In genomic region chr6:83342957-83343356, GRCm38 (mm10) we compare ENCODE assay signal across 18 mouse cellular contexts.
"Had no signal": no experiment of that assay in that cellular context is flagged by ENCODE, and none has a peak within 500 bp of the region (broad histone marks: within the 10 kb centered on the region; RNA-seq: fewer than 3 reads in every experiment).

No protein-coding gene starts in this region.

- H3K9me3 ChIP-seq: midbrain, embryonic 10.5 days; midbrain, embryonic 12.5 days; neural tube, embryonic 13.5 days; neural tube, embryonic 15.5 days had no signal

- H3K4me1 ChIP-seq: midbrain, embryonic 10.5 days; midbrain, embryonic 12.5 days; neural tube, embryonic 13.5 days; neural tube, embryonic 15.5 days had no signal

- H3K27me3 ChIP-seq: midbrain, embryonic 12.5 days; neural tube, embryonic 13.5 days; neural tube, embryonic 15.5 days had no signal

- H3K4me3 ChIP-seq: midbrain, embryonic 10.5 days; midbrain, embryonic 12.5 days; myocyte; neural tube, embryonic 13.5 days; neural tube, embryonic 15.5 days had no signal

- H3K4me2 ChIP-seq: lung, embryonic 14.5 days; midbrain, embryonic 12.5 days; neural tube, embryonic 13.5 days; neural tube, embryonic 15.5 days had no signal

- ATAC-seq: midbrain, embryonic 16.5 days had no signal

- DNase-seq: lung, embryonic 14.5 days; lung, postnatal 10 days; lung, postnatal 4 days; midbrain, embryonic 14.5 days; retina, postnatal 1 day; right cerebral cortex, adult 18-20 months; right cerebral cortex, postnatal 25 days; right cerebral cortex, postnatal 4 days; spleen, adult 18-20 months; thymus, adult 18-20 months; thymus, postnatal 14 days; thymus, postnatal 36 days had no signal

- H3K9ac ChIP-seq: lung, embryonic 14.5 days; midbrain, embryonic 12.5 days; neural tube, embryonic 13.5 days; neural tube, embryonic 15.5 days had no signal

- H3K27ac ChIP-seq: midbrain, embryonic 10.5 days; midbrain, embryonic 12.5 days; neural tube, embryonic 13.5 days; neural tube, embryonic 15.5 days had no signal
